Mouse (Mus musculus) forebrain, embryonic 11.5 days (tissue): Measurements from ENCODE around the gene Cd69. TPM values are rescaled to one million over a fixed set of nuclear protein-coding genes. Genes with fewer than 3 reads are reported as not detected.

ENCODE experiments used
- ATAC-seq: fragments of 200-750 bp; cut with Nextera tagmentation; replicated peaks from 2 replicates; pipeline ENCODE4 v1.8.0; 2017; ENCODE audit warnings: moderate TSS enrichment; ENCODE audit not compliant: low FRiP score
- DNase-seq: peaks from one replicate; pipeline ENCODE4 v3.0.0-alpha.2; 2017; ENCODE audit warnings: low spot score
- H3K27ac ChIP-seq: fragments of 300-500 bp; sonication (generic); 2 replicates; pipeline ENCODE4 v1.5.1; 2014; ENCODE audit warnings: low read depth, low read length
- H3K27me3 ChIP-seq: fragments of 300-500 bp; sonication (generic); 2 replicates; pipeline ENCODE4 v1.6.1; 2014; ENCODE audit warnings: mild to moderate bottlenecking, low read length, mixed read lengths; ENCODE audit not compliant: control insufficient read depth, insufficient read depth
- H3K36me3 ChIP-seq: fragments of 300-500 bp; sonication (generic); 2 replicates; pipeline ENCODE4 v1.6.1; 2014; ENCODE audit warnings: mild to moderate bottlenecking, low read length, moderate library complexity, mixed read lengths; ENCODE audit not compliant: control insufficient read depth, insufficient read depth
- H3K4me1 ChIP-seq: fragments of 300-500 bp; sonication (generic); replicated peaks from 2 replicates; pipeline ENCODE4 v1.6.1; 2014; ENCODE audit warnings: low read length, mixed read lengths; ENCODE audit not compliant: control insufficient read depth, insufficient read depth
- H3K4me2 ChIP-seq: fragments of 300-500 bp; sonication (generic); 2 replicates; pipeline ENCODE4 v1.6.1; 2014; ENCODE audit warnings: low read depth, mild to moderate bottlenecking, low read length, moderate library complexity, mixed read lengths; ENCODE audit not compliant: severe bottlenecking
- H3K4me3 ChIP-seq: fragments of 300-500 bp; sonication (generic); 2 replicates; pipeline ENCODE4 v1.5.1; 2014; ENCODE audit warnings: low read depth, low read length
- H3K9ac ChIP-seq: fragments of 300-500 bp; sonication (generic); 2 replicates; pipeline ENCODE4 v1.6.1; 2014; ENCODE audit warnings: low read length
- H3K9me3 ChIP-seq: fragments of 300-500 bp; sonication (generic); 2 replicates; pipeline ENCODE4 v1.6.1; 2016; ENCODE audit warnings: low read length, mixed read lengths; ENCODE audit not compliant: control insufficient read depth
- WGBS: fragments of 180-500 bp; shearing (Covaris S2); extraction: QIAGEN DNeasy Blood & Tissue Kit; methylation state at CpG from one replicate; pipeline ENCODE4 v1.1.7; 2014; 5-methylcytosine and 5-hydroxymethylcytosine counted together
- polyA plus RNA-seq: library from polyadenylated mRNA; unstranded; fragments of >200 nt; fragmentation: Nextera tagmentation; extraction: Ambion mirVana; gene quantifications from 2 replicates; pipeline ENCODE4 v1.2.1, GENCODE M21; 2014

Cd69 gene
- polyA plus RNA-seq, 1 experiment from 2014 or later, result not detected

- H3K4me2 ChIP-seq, result no peak overlapping the region
- no peak overlapping the region for H3K27ac ChIP-seq
- H3K4me1 ChIP-seq, result no peaks in the 10 kb centered on the region
- no peaks in the 10 kb centered on the region for H3K9me3 ChIP-seq
- no peak overlapping the region for H3K9ac ChIP-seq
- H3K4me3 ChIP-seq, result no peak overlapping the region
- ATAC-seq, result no peak
- DNase-seq, result no peak
- no peaks in the 10 kb centered on the region for H3K36me3 ChIP-seq
- 89% methylated on average over 9 of the region's 9 CpGs for WGBS
- no peaks in the 10 kb centered on the region for H3K27me3 ChIP-seq
Measured at GRCm38 (mm10) chr6:129239564-129240248, 35.5 kb downstream of the Cd69 start.

- no peaks in the 10 kb centered on the region for H3K36me3 ChIP-seq
- no peak overlapping the region for H3K27ac ChIP-seq
- H3K4me3 ChIP-seq, result peak overlapping the region; percentile 46
- ATAC-seq (peak; percentile 79), DNase-seq (peak; percentile 65)
- no peaks in the 10 kb centered on the region for H3K4me1 ChIP-seq
- no peaks in the 10 kb centered on the region for H3K27me3 ChIP-seq
- WGBS, result 12% methylated on average over 14 of the region's 14 CpGs
- no peaks in the 10 kb centered on the region for H3K9me3 ChIP-seq
- peak overlapping the region; percentile 62 for H3K4me2 ChIP-seq
- peak overlapping the region; percentile 55 for H3K9ac ChIP-seq
Measured at GRCm38 (mm10) chr6:129238275-129239038, 36.8 kb downstream of the Cd69 start.

- WGBS, result 20% methylated on average over 16 of the region's 16 CpGs
- peak; percentile 97 for ATAC-seq
- Histone ChIP-seq H3K9me3 (no peaks in the 10 kb centered on the region), H3K4me2 (peak overlapping the region; percentile 62), H3K27me3 (no peaks in the 10 kb centered on the region), H3K9ac (peak overlapping the region; percentile 55), H3K4me3 (peak overlapping the region; percentile 46), H3K27ac (no peak overlapping the region), H3K36me3 (no peaks in the 10 kb centered on the region), H3K4me1 (no peaks in the 10 kb centered on the region)
- DNase-seq, result peak; percentile 71
Measured at GRCm38 (mm10) chr6:129237350-129238274, 37.6 kb downstream of the Cd69 start.

- H3K27ac ChIP-seq, result no peak overlapping the region
- WGBS, result 87% methylated on average over 2 of the region's 2 CpGs
- no peak for ATAC-seq
Measured at GRCm38 (mm10) chr6:129236652-129237342, 38.4 kb downstream of the Cd69 start.

GRCm38 (mm10) chr6:129235855-129236461 lies 39.3 kb downstream of the Cd69 start:
- H3K36me3 ChIP-seq, result no peaks in the 10 kb centered on the region
- H3K4me1 ChIP-seq, result no peaks in the 10 kb centered on the region
- DNase-seq (no peak), ATAC-seq (no peak)
- H3K27me3 ChIP-seq, result no peaks in the 10 kb centered on the region
- no peak overlapping the region for H3K4me2 ChIP-seq
- WGBS, result 90% methylated on average over 5 of the region's 5 CpGs
- no peak overlapping the region for H3K4me3 ChIP-seq
- H3K9me3 ChIP-seq, result no peaks in the 10 kb centered on the region
- no peak overlapping the region for H3K27ac ChIP-seq
- H3K9ac ChIP-seq, result no peak overlapping the region

More at GRCm38 (mm10) chr6:129236652-129237342, 38.4 kb downstream of the Cd69 start:
- no peak overlapping the region for H3K4me3 ChIP-seq
- H3K36me3 ChIP-seq, result no peaks in the 10 kb centered on the region
- H3K4me1 ChIP-seq, result no peaks in the 10 kb centered on the region
- no peak overlapping the region for H3K9ac ChIP-seq
- H3K9me3 ChIP-seq, result no peaks in the 10 kb centered on the region
- H3K27me3 ChIP-seq, result no peaks in the 10 kb centered on the region
- DNase-seq, result no peak
- no peak overlapping the region for H3K4me2 ChIP-seq

GRCm38 (mm10) chr6:129234456-129235360 lies 40.5 kb downstream of the Cd69 start:
- DNase-seq (no peak), ATAC-seq (no peak)
- H3K4me1 ChIP-seq, result no peaks in the 10 kb centered on the region
- H3K36me3 ChIP-seq, result no peaks in the 10 kb centered on the region
- H3K27me3 ChIP-seq, result no peaks in the 10 kb centered on the region
- H3K4me3 ChIP-seq, result no peak overlapping the region
- no peaks in the 10 kb centered on the region for H3K9me3 ChIP-seq
- 82% methylated on average over 8 of the region's 8 CpGs for WGBS
- H3K4me2 ChIP-seq, result no peak overlapping the region
- no peak overlapping the region for H3K9ac ChIP-seq
- no peak overlapping the region for H3K27ac ChIP-seq

- ATAC-seq (no peak), DNase-seq (no peak)
- Histone ChIP-seq H3K4me3 (no peak overlapping the region), H3K9me3 (no peaks in the 10 kb centered on the region), H3K27me3 (no peaks in the 10 kb centered on the region), H3K36me3 (no peaks in the 10 kb centered on the region), H3K4me2 (no peak overlapping the region), H3K4me1 (no peaks in the 10 kb centered on the region), H3K9ac (no peak overlapping the region), H3K27ac (no peak overlapping the region)
- 84% methylated on average over 17 of the region's 18 CpGs for WGBS
Measured at GRCm38 (mm10) chr6:129233955-129234369, 41.3 kb downstream of the Cd69 start.
